Mouse (Mus musculus) kidney, adult 2 months (tissue): ENCODE measurements around the gene Aftph. TPM values are rescaled to one million over a fixed set of nuclear protein-coding genes. Genes with fewer than 3 reads are reported as not detected.
A peak's percentile ranks its signal among the peaks of the same experiment; 100 is the strongest.

ENCODE experiments used
- DNase-seq: peaks from one replicate; pipeline ENCODE4 v3.0.0; 2021
- H3K27ac ChIP-seq: fragments of 200-500 bp; 2 replicates; pipeline ENCODE4 v1.5.1; 2012; ENCODE audit warnings: low read depth, low read length, control low read depth, inconsistent platforms; ENCODE audit not compliant: insufficient read depth
- H3K27me3 ChIP-seq: fragments of 200-500 bp; replicated peaks from 2 replicates; pipeline ENCODE4 v1.6.1; 2012; ENCODE audit warnings: mild to moderate bottlenecking, moderate library complexity, low read length, inconsistent platforms; ENCODE audit not compliant: control insufficient read depth, insufficient read depth
- H3K36me3 ChIP-seq: fragments of 200-500 bp; 2 replicates; pipeline ENCODE4 v1.6.1; 2012; ENCODE audit warnings: mild to moderate bottlenecking, moderate library complexity, low read length, inconsistent platforms; ENCODE audit not compliant: control insufficient read depth, insufficient read depth
- H3K4me1 ChIP-seq: fragments of 200-500 bp; 2 replicates; pipeline ENCODE4 v1.6.1; 2011; ENCODE audit warnings: low read length; ENCODE audit not compliant: control insufficient read depth, insufficient read depth
- H3K4me3 ChIP-seq: fragments of 200-500 bp; 2 replicates; pipeline ENCODE4 v1.5.1; 2011; ENCODE audit warnings: mild to moderate bottlenecking, low read depth, low read length, control low read depth; ENCODE audit not compliant: insufficient read depth
- CTCF ChIP-seq: fragments of 200-500 bp; conservative IDR thresholded peaks from 2 replicates; pipeline ENCODE4 v1.5.1; 2011; ENCODE audit warnings: low read depth, mild to moderate bottlenecking, control low read depth, low read length, moderate library complexity, mixed read lengths; ENCODE audit not compliant: insufficient read depth, insufficient read length
- POLR2A ChIP-seq: fragments of 200-500 bp; IDR thresholded peaks from one replicate; pipeline ENCODE4 v1.6.1; 2011; ENCODE audit warnings: low read depth, low read length, control low read depth
- WGBS: fragments of 180-500 bp; shearing (Covaris S2); methylation state at CpG from one replicate; pipeline ENCODE4 v1.1.7; 2018; 5-methylcytosine and 5-hydroxymethylcytosine counted together
- polyA plus RNA-seq: library from polyadenylated mRNA; depleted of rRNA; stranded (reverse); fragments of >200 nt; gene quantifications from 2 replicates; pipeline ENCODE4 v1.2.3, GENCODE M21; 2012

The Aftph gene
- polyA plus RNA-seq, 1 experiment, result 72.8 TPM

- no peak for DNase-seq
- no peak for TF ChIP-seq CTCF
These were observed 95.2 kb downstream of the Aftph start for GRCm38 (mm10) chr11:20646142-20646541.

GRCm38 (mm10) chr11:20645521-20645920 is 95.9 kb downstream of the Aftph start:
- H3K4me1 ChIP-seq, result peaks cover 26% of the 10 kb centered on the region
- DNase-seq, result no peak
- no peak overlapping the region for H3K27ac ChIP-seq
- TF ChIP-seq CTCF, result no peak
- 76% methylated on average over 3 of the region's 3 CpGs for WGBS
- no peaks in the 10 kb centered on the region; the same call in 1 of the 2 replicates for H3K36me3 ChIP-seq
- H3K27me3 ChIP-seq, result no peaks in the 10 kb centered on the region
- no peak overlapping the region for H3K4me3 ChIP-seq

More at GRCm38 (mm10) chr11:20646142-20646541, 95.2 kb downstream of the Aftph start:
- H3K27me3 ChIP-seq, result no peaks in the 10 kb centered on the region
- H3K27ac ChIP-seq, result no peak overlapping the region
- H3K4me3 ChIP-seq, result no peak overlapping the region
- 67% methylated on average over 6 of the region's 6 CpGs for WGBS
- H3K4me1 ChIP-seq, result peaks cover 25% of the 10 kb centered on the region
- no peaks in the 10 kb centered on the region; the same call in 1 of the 2 replicates for H3K36me3 ChIP-seq

GRCm38 (mm10) chr11:20644872-20645271 is 96.5 kb downstream of the Aftph start:
- WGBS, result 56% methylated on average over 6 of the region's 6 CpGs
- Histone ChIP-seq H3K4me1 (peaks cover 33% of the 10 kb centered on the region), H3K4me3 (no peak overlapping the region), H3K36me3 (no peaks in the 10 kb centered on the region), H3K27me3 (no peaks in the 10 kb centered on the region), H3K27ac (no peak overlapping the region)
- DNase-seq, result peak; percentile 53
- TF ChIP-seq POLR2A (no peak), CTCF (no peak)

GRCm38 (mm10) chr11:20644166-20644565 is 97.2 kb downstream of the Aftph start:
- peaks cover 35% of the 10 kb centered on the region for H3K4me1 ChIP-seq
- no peak for TF ChIP-seq CTCF
- TF ChIP-seq POLR2A, result no peak

DNA sequence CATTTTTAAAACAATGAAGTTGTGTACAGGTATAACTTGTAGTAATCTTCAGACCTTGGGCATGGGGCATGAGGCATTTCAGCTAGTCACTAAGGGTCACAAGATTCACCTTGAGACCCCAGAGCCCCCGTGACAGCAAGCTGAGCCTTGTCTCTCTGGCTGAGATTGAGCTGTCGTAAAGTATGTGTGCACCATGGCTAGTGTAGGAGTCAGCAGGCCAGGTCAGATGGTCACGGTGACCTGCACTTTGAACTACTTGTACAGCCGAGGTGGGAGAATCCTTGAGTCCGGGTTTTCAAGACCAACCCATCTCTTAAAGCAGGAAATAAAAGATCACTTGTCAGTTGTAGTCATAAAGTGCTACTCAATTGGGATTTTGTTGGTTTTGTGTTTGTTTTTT is 98.2 kb downstream of the Aftph start:
- Histone ChIP-seq H3K27me3 (no peaks in the 10 kb centered on the region), H3K4me1 (peaks cover 35% of the 10 kb centered on the region), H3K27ac (no peak overlapping the region), H3K4me3 (no peak overlapping the region), H3K36me3 (no peaks in the 10 kb centered on the region)
- TF ChIP-seq POLR2A (no peak), CTCF (no peak)
- peak; percentile 48 for DNase-seq
- WGBS, result 48% methylated on average over 5 of the region's 5 CpGs

More at GRCm38 (mm10) chr11:20644166-20644565, 97.2 kb downstream of the Aftph start:
- H3K4me3 ChIP-seq, result no peak overlapping the region
- no peak for DNase-seq
- 63% methylated on average over 1 of the region's 1 CpGs for WGBS
- H3K27ac ChIP-seq, result no peak overlapping the region
- H3K27me3 ChIP-seq, result no peaks in the 10 kb centered on the region
- H3K36me3 ChIP-seq, result no peaks in the 10 kb centered on the region

GRCm38 (mm10) chr11:20642321-20642720 is 99.1 kb downstream of the Aftph start:
- no peaks in the 10 kb centered on the region for H3K36me3 ChIP-seq
- H3K4me3 ChIP-seq, result no peak overlapping the region
- no peak overlapping the region for H3K27ac ChIP-seq
- DNase-seq, result no peak
- TF ChIP-seq CTCF (no peak), POLR2A (no peak)
- H3K27me3 ChIP-seq, result no peaks in the 10 kb centered on the region
- H3K4me1 ChIP-seq, result peaks cover 31% of the 10 kb centered on the region
- 86% methylated on average over 5 of the region's 5 CpGs for whole genome bisulfite sequencing

DNA sequence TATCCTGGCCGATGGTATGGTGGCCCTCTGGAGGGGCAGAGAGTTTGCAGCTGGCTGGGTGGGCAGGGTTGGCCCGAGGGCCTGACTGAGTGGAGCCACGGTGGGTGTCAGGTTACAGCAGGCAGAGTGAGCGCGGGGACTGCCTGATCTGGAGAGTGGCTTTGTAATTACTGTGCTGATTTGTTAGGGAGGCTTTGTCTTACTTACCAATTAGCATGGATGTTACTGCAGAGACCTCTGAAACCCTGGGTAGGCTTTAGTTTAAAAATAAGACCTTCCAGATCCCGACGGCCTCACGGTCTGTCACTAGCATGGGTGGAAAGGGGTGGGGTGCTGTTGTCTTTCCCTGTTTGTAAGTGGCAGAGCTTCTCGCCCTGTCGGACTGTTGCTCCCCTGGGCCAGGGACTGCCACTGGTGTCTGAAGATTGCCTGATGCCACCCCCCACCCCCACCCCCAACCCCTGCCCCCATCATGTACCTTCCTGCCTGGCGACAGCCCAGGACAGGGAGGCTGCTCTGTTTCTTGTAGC is 101.4 kb downstream of the Aftph start:
- DNase-seq, result peak; percentile 50
- peaks cover 32% of the 10 kb centered on the region for H3K4me1 ChIP-seq
- TF ChIP-seq CTCF, result no peak
- no peak for TF ChIP-seq POLR2A
- no peak overlapping the region for H3K27ac ChIP-seq
- H3K27me3 ChIP-seq, result no peaks in the 10 kb centered on the region
- 11% methylated on average over 11 of the region's 11 CpGs for WGBS
- no peak overlapping the region for H3K4me3 ChIP-seq
- H3K36me3 ChIP-seq, result no peaks in the 10 kb centered on the region

- no peaks in the 10 kb centered on the region for H3K36me3 ChIP-seq
- H3K4me3 ChIP-seq, result no peak overlapping the region
- H3K27ac ChIP-seq, result no peak overlapping the region
- DNase-seq, result peak; percentile 75
- 21% methylated on average over 3 of the region's 3 CpGs for WGBS
- TF ChIP-seq POLR2A (no peak), CTCF (peak; percentile 80)
- peaks cover 33% of the 10 kb centered on the region for H3K4me1 ChIP-seq
- H3K27me3 ChIP-seq, result no peaks in the 10 kb centered on the region
These were observed 102.5 kb downstream of the Aftph start for GRCm38 (mm10) chr11:20638841-20639240.
